Mouse (Mus musculus) stomach, postnatal 0 days (tissue): Measurements from ENCODE around the gene Taf1a.
"Not testable (repeated sequence)": the region's sequence is repeated elsewhere in the genome, so short reads cannot be mapped to it uniquely, and the experiment has no call there.

Experiments
- CTCF ChIP-seq: IDR thresholded peaks from 2 replicates; pipeline ENCODE4 v1.5.1; 2016; ENCODE audit warnings: antibody characterized with exemption, low read depth, mild to moderate bottlenecking, moderate library complexity
- EP300 ChIP-seq: optimal IDR thresholded peaks from 2 replicates; pipeline ENCODE3; 2016; ENCODE audit warnings: antibody characterized with exemption

- TF ChIP-seq CTCF, EP300: not testable (repeated sequence)
These were observed 9.4 kb upstream of the Taf1a start for GRCm38 (mm10) chr1:183379376-183379775.
